Mouse (Mus musculus) brain, embryonic 14.5 days (tissue): ENCODE results near the gene Ehd3.

Experiments
- CTCF ChIP-seq: fragments of 200-500 bp; IDR thresholded peaks from 2 replicates; pipeline ENCODE4 v1.5.1; 2012; ENCODE audit warnings: inconsistent platforms, mild to moderate bottlenecking, moderate library complexity, borderline replicate concordance; ENCODE audit not compliant: insufficient read depth, insufficient read length; ENCODE audit errors: extremely low read depth
- POLR2A ChIP-seq: fragments of 200-500 bp; IDR thresholded peaks from 2 replicates; pipeline ENCODE4 v1.6.1; 2012; ENCODE audit warnings: mild to moderate bottlenecking, inconsistent platforms, borderline replicate concordance; ENCODE audit not compliant: poor library complexity, insufficient read depth, insufficient read length, severe bottlenecking; ENCODE audit errors: extremely low read depth

- no peak for TF ChIP-seq CTCF
- no peak for TF ChIP-seq POLR2A
These were observed 13.9 kb downstream of the Ehd3 start for GRCm38 (mm10) chr17:73817697-73818380.
